Mouse (Mus musculus) embryonic facial prominence, embryonic 15.5 days (tissue): ENCODE measurements at regions not wholly inside any gene's neighbourhood (a gene's known extent, or its start where the extent isn't known, plus 50 kb on each side); places are given as distances from the start of the nearest gene placed in this dataset.

Experiments used
- ATAC-seq: fragments of 200-750 bp; cut with Nextera tagmentation; 2 replicates; pipeline ENCODE4 v1.8.0; 2017; ENCODE audit warnings: low read depth, moderate TSS enrichment; ENCODE audit not compliant: insufficient number of reproducible peaks, low FRiP score, low TSS enrichment
- H3K27ac ChIP-seq: fragments of 300-500 bp; sonication (generic); replicated peaks from 2 replicates; pipeline ENCODE4 v1.5.1; 2015; ENCODE audit warnings: mild to moderate bottlenecking, inconsistent platforms
- H3K27me3 ChIP-seq: fragments of 300-500 bp; sonication (generic); 2 replicates; pipeline ENCODE4 v1.6.1; 2015; ENCODE audit warnings: inconsistent platforms
- H3K36me3 ChIP-seq: fragments of 300-500 bp; sonication (generic); 2 replicates; pipeline ENCODE4 v1.6.1; 2015; ENCODE audit warnings: mild to moderate bottlenecking, inconsistent platforms
- H3K4me1 ChIP-seq: fragments of 300-500 bp; sonication (generic); 2 replicates; pipeline ENCODE4 v1.6.1; 2015; ENCODE audit warnings: inconsistent platforms
- H3K4me2 ChIP-seq: fragments of 300-500 bp; sonication (generic); replicated peaks from 2 replicates; pipeline ENCODE4 v1.6.1; 2015; ENCODE audit warnings: mild to moderate bottlenecking, inconsistent platforms
- H3K4me3 ChIP-seq: fragments of 300-500 bp; sonication (generic); replicated peaks from 2 replicates; pipeline ENCODE4 v1.5.1; 2015; ENCODE audit warnings: mild to moderate bottlenecking, inconsistent platforms
- H3K9ac ChIP-seq: fragments of 300-500 bp; sonication (generic); 2 replicates; pipeline ENCODE4 v1.6.1; 2015; ENCODE audit warnings: inconsistent platforms
- H3K9me3 ChIP-seq: fragments of 300-500 bp; sonication (generic); replicated peaks from 2 replicates; pipeline ENCODE4 v1.6.1; 2016; ENCODE audit warnings: inconsistent platforms
- WGBS: fragments of 180-500 bp; shearing (Covaris S2); methylation state at CpG from one replicate; pipeline ENCODE4 v1.1.7; 2015; 5-methylcytosine and 5-hydroxymethylcytosine counted together

DNA sequence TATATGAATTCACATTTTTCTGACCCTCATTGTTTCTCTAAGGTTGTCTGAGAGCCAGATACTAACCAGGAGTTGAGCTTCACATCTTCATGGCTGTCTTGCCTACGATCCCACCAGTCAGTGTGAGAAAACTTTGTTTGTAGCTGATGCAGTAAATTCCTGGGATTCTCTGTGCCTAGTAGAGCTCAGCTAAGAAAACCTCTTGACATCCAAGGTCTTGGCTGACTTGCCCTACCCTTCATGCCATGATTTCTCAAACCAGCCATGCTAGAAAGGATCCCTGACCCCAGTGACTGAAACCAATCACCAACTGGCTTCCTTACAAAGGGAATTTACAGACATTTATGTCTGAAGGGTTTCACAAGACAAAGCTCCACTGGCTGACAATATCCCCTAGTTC lies 364.5 kb downstream of the Zfp619 start:
- H3K4me3 ChIP-seq = no peak overlapping the region
- 74% methylated on average over 1 of the region's 1 CpGs for whole genome bisulfite sequencing
- H3K27me3 ChIP-seq = no peaks in the 10 kb centered on the region
- H3K9me3 ChIP-seq = no peaks in the 10 kb centered on the region
- no peak overlapping the region for H3K4me2 ChIP-seq
- no peak overlapping the region for H3K27ac ChIP-seq
- H3K36me3 ChIP-seq = no peaks in the 10 kb centered on the region
- no peak overlapping the region for H3K9ac ChIP-seq
- H3K4me1 ChIP-seq = no peaks in the 10 kb centered on the region
- no peak for ATAC-seq

- Histone ChIP-seq H3K4me3 (no peak overlapping the region), H3K27me3 (no peaks in the 10 kb centered on the region), H3K36me3 (no peaks in the 10 kb centered on the region), H3K4me2 (no peak overlapping the region), H3K4me1 (no peaks in the 10 kb centered on the region), H3K27ac (no peak overlapping the region), H3K9ac (no peak overlapping the region), H3K9me3 (no peaks in the 10 kb centered on the region; the same call in 1 of the 2 replicates)
- 69% methylated on average over 7 of the region's 7 CpGs for WGBS
- no peak for ATAC-seq
Observed at GRCm38 (mm10) chr7:39894208-39894896, 376.8 kb downstream of the Zfp619 start.

DNA sequence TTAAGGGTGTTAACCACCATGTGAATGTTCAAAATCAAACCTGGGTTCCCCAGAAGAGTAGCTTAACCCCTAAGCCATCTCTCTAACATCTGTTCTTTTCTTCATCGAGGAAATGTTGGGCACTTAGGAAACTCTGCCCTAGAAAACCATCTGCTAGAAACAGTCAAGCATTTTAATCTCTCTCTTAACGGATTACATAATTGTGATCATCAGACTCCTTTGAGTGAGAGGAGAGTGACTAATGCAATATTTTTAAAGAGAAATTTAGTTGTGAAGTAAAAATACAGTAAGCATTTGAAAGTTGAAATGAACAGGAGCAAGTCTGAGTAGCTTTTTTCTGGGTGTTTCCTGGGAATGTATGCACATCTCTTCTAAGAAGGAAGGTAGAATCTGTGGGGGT lies 379.4 kb downstream of the Zfp619 start:
- no peaks in the 10 kb centered on the region for H3K36me3 ChIP-seq
- no peak overlapping the region for H3K4me3 ChIP-seq
- ATAC-seq = no peak
- H3K27ac ChIP-seq = no peak overlapping the region
- WGBS = 65% methylated on average over 2 of the region's 2 CpGs
- no peaks in the 10 kb centered on the region for H3K27me3 ChIP-seq
- no peak overlapping the region for H3K9ac ChIP-seq
- no peaks in the 10 kb centered on the region for H3K4me1 ChIP-seq
- no peaks in the 10 kb centered on the region; the same call in 1 of the 2 replicates for H3K9me3 ChIP-seq
- H3K4me2 ChIP-seq = no peak overlapping the region

GRCm38 (mm10) chr7:39898268-39898667 lies 380.7 kb downstream of the Zfp619 start:
- 98% methylated on average over 1 of the region's 1 CpGs for whole genome bisulfite sequencing
- Histone ChIP-seq H3K4me3 (no peak overlapping the region), H3K36me3 (no peaks in the 10 kb centered on the region), H3K4me2 (no peak overlapping the region), H3K9me3 (no peaks in the 10 kb centered on the region; the same call in 1 of the 2 replicates), H3K27me3 (no peaks in the 10 kb centered on the region), H3K4me1 (no peaks in the 10 kb centered on the region), H3K27ac (no peak overlapping the region), H3K9ac (no peak overlapping the region)
- no peak for ATAC-seq

DNA sequence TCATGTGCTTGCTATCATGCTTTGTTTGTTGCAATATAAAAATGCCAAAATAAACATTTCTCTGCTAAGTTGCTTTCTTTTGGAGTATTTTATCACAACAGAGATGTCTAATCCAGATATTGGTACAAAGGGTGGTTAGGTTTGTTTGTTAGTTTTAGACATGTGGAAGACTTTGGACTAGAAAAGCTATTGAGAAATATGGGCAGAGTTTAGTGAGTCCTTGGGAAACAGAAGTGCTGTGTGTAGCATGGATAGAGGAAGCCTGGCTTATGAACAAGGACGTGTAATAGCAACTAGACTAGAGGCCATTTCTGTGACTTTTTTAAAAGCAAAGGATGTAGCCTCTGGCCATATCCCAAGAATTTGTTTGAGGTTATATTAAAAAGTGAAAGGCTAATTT lies 416.4 kb downstream of the Zfp619 start:
- Histone ChIP-seq H3K4me2 (no peak overlapping the region), H3K27ac (no peak overlapping the region), H3K36me3 (no peaks in the 10 kb centered on the region), H3K9me3 (no peaks in the 10 kb centered on the region), H3K4me3 (no peak overlapping the region), H3K9ac (no peak overlapping the region), H3K27me3 (no peaks in the 10 kb centered on the region), H3K4me1 (no peaks in the 10 kb centered on the region)
- ATAC-seq = no peak
- WGBS = 77% methylated on average over 1 of the region's 1 CpGs

DNA sequence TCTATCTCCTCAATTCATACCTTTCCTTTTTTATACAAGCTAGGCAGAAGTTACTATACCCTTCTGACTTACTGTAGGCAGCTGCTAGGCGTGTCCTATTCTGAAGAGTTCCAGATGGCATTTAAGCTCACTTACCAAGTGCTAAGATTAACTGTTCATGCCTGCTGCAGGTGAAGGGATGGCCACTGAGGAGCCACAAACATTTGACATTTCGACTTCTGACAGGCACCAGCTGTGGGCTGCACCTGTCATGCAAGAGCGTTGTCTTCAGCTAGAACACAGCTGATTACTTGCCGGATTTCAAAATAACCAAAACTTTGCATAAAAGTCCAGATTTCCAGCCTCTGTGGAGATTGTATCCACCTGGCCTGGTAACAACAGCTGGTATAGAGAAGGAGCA lies 419.7 kb downstream of the Zfp619 start:
- Histone ChIP-seq H3K27me3 (no peaks in the 10 kb centered on the region), H3K9ac (no peak overlapping the region), H3K36me3 (no peaks in the 10 kb centered on the region), H3K4me3 (no peak overlapping the region), H3K27ac (no peak overlapping the region), H3K4me1 (0 out of 2 replicates have a peak, but pooled peaks cover 1% of the 10 kb centered on the region), H3K9me3 (no peaks in the 10 kb centered on the region), H3K4me2 (no peak overlapping the region)
- 62% methylated on average over 4 of the region's 4 CpGs for WGBS
- no peak for ATAC-seq

DNA sequence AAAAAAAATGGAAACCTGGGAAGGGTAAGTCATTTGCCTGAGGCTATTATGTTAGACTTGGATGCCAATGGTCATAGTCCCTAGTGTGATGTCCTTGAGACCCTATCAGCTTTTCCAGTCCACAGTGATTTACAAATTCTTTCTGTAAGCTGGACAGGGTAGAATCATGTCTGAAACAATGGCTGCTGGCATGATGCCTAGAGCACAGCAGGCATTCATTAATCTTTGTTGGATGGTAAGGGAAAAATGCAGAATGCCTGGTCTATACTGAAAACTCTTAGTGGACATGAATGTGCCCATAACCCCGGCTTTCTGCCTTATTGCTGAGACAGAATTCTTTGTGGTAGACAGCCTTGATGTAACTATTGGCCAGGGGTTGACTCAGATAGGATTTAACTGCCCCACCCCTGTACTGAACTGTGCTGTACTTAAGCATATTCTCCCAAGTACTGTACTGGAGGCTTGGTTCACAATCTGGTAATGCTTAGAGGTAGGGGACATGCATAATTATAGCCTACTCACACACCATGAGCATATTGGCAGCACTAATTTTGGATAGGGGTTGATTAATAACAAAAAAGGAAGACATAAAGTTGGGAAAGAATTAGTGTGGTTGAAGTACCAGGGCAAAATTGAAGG lies 424.8 kb downstream of the Zfp619 start:
- 0 out of 2 replicates have a peak, but pooled peaks cover 3% of the 10 kb centered on the region for H3K4me1 ChIP-seq
- 25% methylated on average over 1 of the region's 1 CpGs for WGBS
- 0 out of 2 replicates have a peak, but pooled peaks have one; percentile 43 for ATAC-seq

GRCm38 (mm10) chr7:39954110-39954509 lies 436.5 kb downstream of the Zfp619 start:
- Histone ChIP-seq H3K4me2 (no peak overlapping the region), H3K9me3 (no peaks in the 10 kb centered on the region), H3K9ac (no peak overlapping the region), H3K27ac (no peak overlapping the region), H3K36me3 (no peaks in the 10 kb centered on the region), H3K4me3 (no peak overlapping the region), H3K27me3 (no peaks in the 10 kb centered on the region), H3K4me1 (no peaks in the 10 kb centered on the region)
- WGBS = 43% methylated on average over 7 of the region's 7 CpGs
- ATAC-seq = no peak

More for the DNA sequence above, 424.8 kb downstream of the Zfp619 start:
- no peak overlapping the region for H3K4me2 ChIP-seq
- H3K27ac ChIP-seq = no peak overlapping the region
- no peaks in the 10 kb centered on the region for H3K9me3 ChIP-seq
- H3K27me3 ChIP-seq = no peaks in the 10 kb centered on the region
- H3K36me3 ChIP-seq = no peaks in the 10 kb centered on the region
- no peak overlapping the region for H3K4me3 ChIP-seq
- no peak overlapping the region for H3K9ac ChIP-seq

DNA sequence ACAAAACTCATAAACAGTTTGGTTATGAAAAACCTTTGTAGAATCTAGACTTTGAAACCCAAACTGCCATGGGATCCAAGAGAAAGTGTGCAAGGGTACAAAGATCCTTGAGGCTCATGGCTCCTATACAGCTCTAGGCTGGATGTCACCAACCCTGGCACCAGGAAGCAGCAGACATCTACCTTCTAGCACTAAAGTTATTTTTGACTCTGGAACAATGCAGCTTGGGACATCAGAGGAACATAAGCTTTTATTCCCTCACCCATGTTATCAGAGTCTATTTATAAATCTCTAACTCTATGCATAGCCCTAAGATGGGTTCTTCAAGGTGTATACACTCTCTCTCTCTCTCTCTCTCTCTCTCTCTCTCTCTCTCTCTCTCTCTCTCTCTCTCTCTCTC lies 437.4 kb downstream of the Zfp619 start:
- H3K27ac ChIP-seq = no peak overlapping the region
- no peak overlapping the region for H3K4me2 ChIP-seq
- H3K9me3 ChIP-seq = no peaks in the 10 kb centered on the region
- H3K4me1 ChIP-seq = no peaks in the 10 kb centered on the region
- H3K4me3 ChIP-seq = no peak overlapping the region
- H3K36me3 ChIP-seq = no peaks in the 10 kb centered on the region
- no peak overlapping the region for H3K9ac ChIP-seq
- ATAC-seq = no peak
- H3K27me3 ChIP-seq = no peaks in the 10 kb centered on the region

- Histone ChIP-seq H3K9me3 (no peaks in the 10 kb centered on the region), H3K4me3 (no peak overlapping the region), H3K4me1 (no peaks in the 10 kb centered on the region), H3K27me3 (no peaks in the 10 kb centered on the region), H3K4me2 (no peak overlapping the region), H3K27ac (no peak overlapping the region), H3K9ac (no peak overlapping the region), H3K36me3 (no peaks in the 10 kb centered on the region)
- ATAC-seq = no peak
- 79% methylated on average over 2 of the region's 2 CpGs for WGBS
Observed at GRCm38 (mm10) chr7:39978121-39978520, 460.6 kb downstream of the Zfp619 start.

DNA sequence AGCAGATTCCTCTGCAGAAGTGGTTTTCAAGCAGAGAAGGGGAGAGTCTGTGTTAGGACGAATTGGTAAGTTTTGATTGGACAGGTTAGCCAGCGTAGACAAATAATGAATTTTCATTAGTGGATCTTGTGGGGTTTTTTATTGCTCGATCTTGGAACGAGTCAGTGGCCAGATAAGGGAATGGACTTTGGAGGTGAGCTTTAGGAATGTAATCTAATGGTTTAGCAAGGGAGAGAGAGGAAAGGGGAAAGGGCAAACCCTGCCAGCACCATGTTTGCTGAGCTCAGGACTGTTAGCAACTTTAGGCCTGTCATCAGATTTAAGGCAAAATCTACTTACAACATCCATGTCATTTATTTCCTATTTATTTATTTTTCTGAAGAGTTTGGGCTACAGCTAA lies 464.1 kb downstream of the Zfp619 start:
- WGBS = 79% methylated on average over 4 of the region's 4 CpGs
- no peaks in the 10 kb centered on the region for H3K9me3 ChIP-seq
- no peak for ATAC-seq

More for the DNA sequence above, 464.1 kb downstream of the Zfp619 start:
- Histone ChIP-seq H3K36me3 (no peaks in the 10 kb centered on the region), H3K4me3 (no peak overlapping the region), H3K4me1 (no peaks in the 10 kb centered on the region), H3K9ac (no peak overlapping the region), H3K4me2 (no peak overlapping the region), H3K27me3 (no peaks in the 10 kb centered on the region), H3K27ac (no peak overlapping the region)
